Mouse (Mus musculus) spleen, adult 2 months (tissue): ENCODE results near the gene Tfr2. TPM values are rescaled to one million over a fixed set of nuclear protein-coding genes. Genes with fewer than 3 reads are reported as not detected.

Experiments
- DNase-seq, 2 experiments: peaks; one replicate each; pipeline versions ENCODE4 v3.0.0 to v3.0.0-alpha.2; 2012 to 2021; ENCODE audit warnings: low spot score in 2 of 2, low read depth in 1 of 2
- H3K27ac ChIP-seq: fragments of 200-500 bp; 2 replicates; pipeline ENCODE4 v1.5.1; 2012; ENCODE audit warnings: low read length, inconsistent platforms; ENCODE audit not compliant: insufficient read depth
- H3K27me3 ChIP-seq: fragments of 200-500 bp; 2 replicates; pipeline ENCODE4 v1.6.1; 2012; ENCODE audit warnings: mild to moderate bottlenecking, moderate library complexity, low read length, inconsistent platforms; ENCODE audit not compliant: control insufficient read depth, insufficient read depth
- H3K36me3 ChIP-seq: fragments of 200-500 bp; 2 replicates; pipeline ENCODE4 v1.6.1; 2012; ENCODE audit warnings: mild to moderate bottlenecking, low read length, inconsistent platforms; ENCODE audit not compliant: control insufficient read depth, insufficient read depth
- H3K4me1 ChIP-seq: fragments of 200-500 bp; 2 replicates; pipeline ENCODE4 v1.6.1; 2011; ENCODE audit warnings: inconsistent platforms; ENCODE audit not compliant: control insufficient read depth, insufficient read depth, insufficient read length
- H3K4me3 ChIP-seq: fragments of 200-500 bp; 2 replicates; pipeline ENCODE4 v1.5.1; 2011; ENCODE audit warnings: mild to moderate bottlenecking, inconsistent platforms; ENCODE audit not compliant: insufficient read depth, insufficient read length; ENCODE audit errors: extremely low read depth
- CTCF ChIP-seq: fragments of 200-500 bp; IDR thresholded peaks from 2 replicates; pipeline ENCODE4 v1.5.1; 2011; ENCODE audit warnings: mild to moderate bottlenecking, inconsistent platforms; ENCODE audit not compliant: insufficient read depth, insufficient read length, insufficient replicate concordance; ENCODE audit errors: extremely low read depth
- POLR2A ChIP-seq: fragments of 200-500 bp; IDR thresholded peaks from 2 replicates; pipeline ENCODE4 v1.6.1; 2011; ENCODE audit warnings: low read depth, low read length, inconsistent platforms
- WGBS: fragments of 180-500 bp; shearing (Covaris S2); methylation state at CpG from one replicate; pipeline ENCODE4 v1.1.7; 2018; 5-methylcytosine and 5-hydroxymethylcytosine counted together
- polyA plus RNA-seq: library from polyadenylated mRNA; depleted of rRNA; stranded (reverse); fragments of >200 nt; gene quantifications from 2 replicates; pipeline ENCODE4 v1.2.3, GENCODE M21; 2012

Gene Tfr2
- polyA plus RNA-seq, 1 experiment = 12.2 TPM

DNA sequence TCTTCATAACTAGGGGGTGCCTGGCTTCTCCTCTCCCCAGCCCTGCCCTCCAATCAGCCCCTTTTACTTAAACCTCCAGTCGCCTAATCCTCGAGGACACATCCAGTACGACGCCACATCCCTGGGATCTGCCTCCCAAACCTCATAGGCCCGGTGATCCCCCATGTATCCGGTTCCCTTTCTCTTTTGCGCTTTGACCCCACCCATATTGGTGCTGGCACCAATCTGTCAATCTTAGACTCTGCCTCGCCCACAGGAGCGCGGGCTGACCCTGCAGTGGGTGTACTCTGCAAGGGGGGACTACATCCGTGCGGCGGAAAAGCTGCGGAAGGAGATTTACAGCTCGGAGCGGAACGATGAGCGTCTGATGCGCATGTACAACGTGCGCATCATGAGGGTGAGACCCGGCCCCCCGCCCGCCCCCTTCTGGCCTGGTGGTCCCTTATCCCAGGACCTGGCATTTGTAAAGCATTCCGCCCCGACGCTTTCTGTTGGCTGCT lies 14.1 kb downstream of the Tfr2 start:
- TF ChIP-seq CTCF = no peak
- no peak for TF ChIP-seq POLR2A
- WGBS = 69% methylated on average over 27 of the region's 27 CpGs
- H3K27ac ChIP-seq = no peak overlapping the region
- no peak for DNase-seq
- no peak overlapping the region for H3K4me3 ChIP-seq
- no peaks in the 10 kb centered on the region for H3K27me3 ChIP-seq
- H3K4me1 ChIP-seq = no peaks in the 10 kb centered on the region
- no peaks in the 10 kb centered on the region for H3K36me3 ChIP-seq

DNA sequence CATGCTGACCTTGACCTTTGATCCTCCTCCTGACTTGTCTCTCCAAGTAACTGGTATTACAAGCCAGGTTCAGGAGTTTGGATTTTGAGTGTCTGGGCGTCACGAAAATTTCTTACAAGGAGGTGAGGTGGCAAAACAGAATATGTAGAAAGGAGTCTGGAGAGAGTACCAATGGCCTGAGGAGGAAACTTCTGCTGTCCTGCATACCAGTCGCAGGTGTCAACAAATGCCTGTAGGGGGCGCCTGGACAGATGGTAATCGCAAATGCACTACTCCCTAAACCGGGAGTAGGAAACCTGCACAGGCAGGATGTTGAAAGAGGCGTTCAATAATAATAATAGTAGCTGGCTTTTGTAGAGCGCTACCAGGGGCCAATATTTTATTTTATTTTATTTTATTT lies 15.3 kb downstream of the Tfr2 start:
- H3K4me3 ChIP-seq = no peak overlapping the region
- 27% methylated on average over 8 of the region's 8 CpGs for WGBS

DNA sequence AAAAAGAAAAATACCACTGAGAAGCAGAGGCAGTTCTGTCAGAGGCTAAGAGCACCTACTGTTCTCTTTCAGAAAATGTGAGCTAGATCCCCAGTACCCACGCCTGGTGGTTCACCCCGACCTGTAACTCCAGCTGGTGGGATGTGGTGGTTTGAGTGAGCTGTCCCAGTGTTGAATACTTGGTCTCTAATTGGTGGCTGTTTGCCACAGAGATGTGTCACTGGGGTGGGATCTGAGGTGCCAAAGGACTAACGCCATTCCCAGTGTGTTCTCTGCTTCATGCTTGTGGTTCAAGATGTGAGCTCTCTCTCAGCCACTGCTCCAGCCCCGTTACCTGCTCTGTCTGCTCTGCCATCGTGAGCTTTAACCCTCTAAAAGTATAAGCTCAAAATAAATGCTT lies 20.9 kb downstream of the Tfr2 start:
- H3K27me3 ChIP-seq = no peaks in the 10 kb centered on the region
- no peaks in the 10 kb centered on the region for H3K4me1 ChIP-seq
- H3K27ac ChIP-seq = no peak overlapping the region
- 87% methylated on average over 5 of the region's 5 CpGs for WGBS
- H3K36me3 ChIP-seq = no peaks in the 10 kb centered on the region
- H3K4me3 ChIP-seq = no peak overlapping the region
- TF ChIP-seq POLR2A (no peak), CTCF (no peak)
- DNase-seq = no peak

More for the DNA sequence above, 15.3 kb downstream of the Tfr2 start:
- H3K4me1 ChIP-seq = no peaks in the 10 kb centered on the region
- no peaks in the 10 kb centered on the region for H3K36me3 ChIP-seq
- no peaks in the 10 kb centered on the region for H3K27me3 ChIP-seq
- peak; percentile 42 to 74 for DNase-seq
- no peak overlapping the region for H3K27ac ChIP-seq
- TF ChIP-seq CTCF (peak; percentile 58; the same call in 1 of the 2 replicates), POLR2A (no peak)

DNA sequence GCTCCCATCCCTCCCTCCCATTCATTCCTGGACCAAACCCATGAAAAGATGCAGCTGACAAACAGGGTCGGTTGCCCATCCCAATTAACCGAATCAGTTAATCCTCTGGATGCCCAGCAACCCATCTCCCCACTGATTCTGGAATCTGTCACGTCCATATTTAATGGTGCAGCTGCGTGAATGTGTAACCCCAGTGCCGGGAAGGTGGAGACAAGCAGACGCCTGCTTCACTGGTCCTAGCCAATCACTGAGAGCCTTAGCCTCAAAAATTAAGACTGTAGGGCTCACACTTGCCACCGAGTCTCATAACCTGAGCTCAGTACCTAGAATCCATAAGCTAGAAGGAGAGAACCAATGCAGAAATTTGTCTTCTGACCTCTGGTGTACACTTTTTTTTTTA lies 26.3 kb downstream of the Tfr2 start:
- Histone ChIP-seq H3K4me3 (no peak overlapping the region), H3K36me3 (no peaks in the 10 kb centered on the region), H3K27me3 (no peaks in the 10 kb centered on the region), H3K27ac (no peak overlapping the region), H3K4me1 (peaks cover 12% of the 10 kb centered on the region; the same call in 1 of the 2 replicates)
- TF ChIP-seq POLR2A = no peak
- TF ChIP-seq CTCF = no peak
- 89% methylated on average over 7 of the region's 7 CpGs for WGBS
- DNase-seq = no peak

DNA sequence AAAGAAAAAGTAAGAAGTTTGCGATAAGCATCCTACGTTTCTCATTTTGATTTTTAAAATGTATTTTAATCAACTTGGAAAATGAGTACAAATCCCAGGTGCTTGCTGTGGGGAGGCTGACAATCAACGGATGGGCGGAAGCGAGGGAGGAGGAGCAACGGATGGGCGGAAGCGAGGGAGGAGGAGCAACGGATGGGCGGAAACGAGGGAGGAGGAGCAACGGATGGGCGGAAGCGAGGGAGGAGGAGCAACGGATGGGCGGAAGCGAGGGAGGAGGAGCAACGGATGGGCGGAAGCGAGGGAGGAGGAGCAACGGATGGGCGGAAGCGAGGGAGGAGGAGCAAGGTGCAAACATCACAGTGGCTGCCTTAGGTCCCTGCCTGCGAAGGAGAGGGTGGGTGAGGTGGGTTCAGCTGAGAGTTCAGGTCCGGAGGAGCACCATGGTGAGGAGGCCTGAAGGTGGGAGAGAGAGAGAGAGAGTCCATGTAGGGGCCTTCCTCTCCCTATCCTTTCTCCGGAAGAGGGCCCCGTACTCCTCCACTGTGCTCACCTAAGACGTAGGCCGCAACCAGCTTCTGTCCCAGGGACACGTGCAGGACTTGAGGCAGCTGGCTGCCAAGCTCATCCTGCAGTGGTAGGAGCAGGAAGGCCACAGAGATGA lies 27.1 kb downstream of the Tfr2 start:
- peak; percentile 40 to 67 for DNase-seq
- Histone ChIP-seq H3K36me3 (no peaks in the 10 kb centered on the region), H3K4me1 (peaks cover 12% of the 10 kb centered on the region; the same call in 1 of the 2 replicates), H3K27ac (peak overlapping the region; percentile 55), H3K27me3 (no peaks in the 10 kb centered on the region), H3K4me3 (peak overlapping the region; percentile 54)
- 29% methylated on average over 30 of the region's 30 CpGs for WGBS
- TF ChIP-seq CTCF (no peak), POLR2A (no peak; the same call in 1 of the 2 replicates)

DNA sequence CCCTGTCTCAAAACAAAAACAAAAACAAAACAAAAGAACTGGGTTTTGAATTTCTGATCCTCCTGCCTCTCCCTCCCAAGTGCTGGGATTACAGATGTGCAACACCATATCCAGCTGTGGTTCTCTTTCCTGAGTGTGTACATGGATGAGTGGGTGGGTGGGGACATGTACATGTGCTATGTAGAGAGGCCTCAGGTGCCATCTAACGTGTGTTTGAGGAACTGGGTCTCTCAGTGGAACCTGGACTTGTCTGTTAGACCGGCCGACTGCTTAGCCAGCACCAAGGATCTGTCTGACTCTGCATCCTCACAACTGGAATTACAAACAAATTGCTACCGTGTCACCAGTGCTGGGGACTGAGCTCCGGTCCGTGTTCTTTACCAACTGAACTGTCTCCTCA lies 28.0 kb downstream of the Tfr2 start:
- TF ChIP-seq CTCF (no peak), POLR2A (no peak)
- Histone ChIP-seq H3K27ac (no peak overlapping the region), H3K4me3 (no peak overlapping the region), H3K4me1 (peaks cover 16% of the 10 kb centered on the region; the same call in 1 of the 2 replicates), H3K36me3 (no peaks in the 10 kb centered on the region), H3K27me3 (no peaks in the 10 kb centered on the region)
- WGBS = 77% methylated on average over 6 of the region's 6 CpGs
- DNase-seq = no peak

DNA sequence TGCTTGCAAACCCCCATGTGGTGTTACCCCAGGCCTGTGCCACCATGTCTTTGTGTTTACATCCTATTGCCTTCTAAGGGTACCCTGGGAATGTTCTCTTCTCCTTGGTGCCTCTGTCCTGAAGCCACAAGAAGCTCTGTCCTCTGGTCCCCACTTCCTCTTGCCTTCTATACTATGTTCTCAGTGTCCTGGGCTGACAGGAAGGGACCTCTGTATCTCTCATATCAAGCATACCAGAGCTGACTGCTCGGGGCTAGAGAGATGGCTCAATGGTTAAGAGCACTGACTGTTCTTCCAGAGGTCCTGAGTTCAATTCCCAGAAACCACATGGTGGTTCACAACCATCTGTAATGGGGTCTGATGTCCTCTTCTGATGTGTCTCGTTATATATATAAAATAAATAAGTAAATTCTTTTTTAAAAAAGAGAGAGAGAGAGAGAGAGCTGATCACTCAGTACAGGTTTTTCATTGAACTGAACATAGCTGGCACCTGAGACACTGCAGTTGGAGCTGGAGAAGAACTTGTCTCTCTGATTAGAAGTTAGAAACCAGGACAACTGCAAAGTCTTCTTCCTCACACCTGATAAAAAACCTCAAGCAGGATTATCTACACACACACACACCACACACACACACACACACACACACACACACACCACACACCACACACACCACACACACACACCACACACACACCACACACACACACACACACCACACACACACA lies 28.6 kb downstream of the Tfr2 start:
- WGBS = 53% methylated on average over 2 of the region's 2 CpGs
- Histone ChIP-seq H3K4me3 (no peak overlapping the region), H3K27ac (no peak overlapping the region), H3K36me3 (no peaks in the 10 kb centered on the region), H3K4me1 (peaks cover 17% of the 10 kb centered on the region; the same call in 1 of the 2 replicates), H3K27me3 (no peaks in the 10 kb centered on the region)
- DNase-seq = no peak
- no peak for TF ChIP-seq CTCF
- no peak for TF ChIP-seq POLR2A
